Mouse (Mus musculus) gastrocnemius, postnatal 14 days (tissue): Measurements from ENCODE around the gene Ptprg. TPM values are rescaled to one million over a fixed set of nuclear protein-coding genes. Genes with fewer than 3 reads are reported as not detected.

Experiments
- DNase-seq: peaks from one replicate; pipeline ENCODE4 v3.0.0; 2021; ENCODE audit warnings: mixed read lengths
- intact Hi-C: fragments of 180-260 bp; cut with DNase I; formaldehyde crosslinking; loops from one replicate; pipeline ENCODE4 v1.15.1; 2025; ENCODE audit warnings: low total_unique reads
- total RNA-seq, 2 experiments: library from RNA; stranded (reverse); gene quantifications; 2 replicates each; pipeline ENCODE4 v1.2.3; 2021

Gene Ptprg
- total RNA-seq, 2 experiments from 2014 or later: 31.2 to 34.5 TPM

DNA sequence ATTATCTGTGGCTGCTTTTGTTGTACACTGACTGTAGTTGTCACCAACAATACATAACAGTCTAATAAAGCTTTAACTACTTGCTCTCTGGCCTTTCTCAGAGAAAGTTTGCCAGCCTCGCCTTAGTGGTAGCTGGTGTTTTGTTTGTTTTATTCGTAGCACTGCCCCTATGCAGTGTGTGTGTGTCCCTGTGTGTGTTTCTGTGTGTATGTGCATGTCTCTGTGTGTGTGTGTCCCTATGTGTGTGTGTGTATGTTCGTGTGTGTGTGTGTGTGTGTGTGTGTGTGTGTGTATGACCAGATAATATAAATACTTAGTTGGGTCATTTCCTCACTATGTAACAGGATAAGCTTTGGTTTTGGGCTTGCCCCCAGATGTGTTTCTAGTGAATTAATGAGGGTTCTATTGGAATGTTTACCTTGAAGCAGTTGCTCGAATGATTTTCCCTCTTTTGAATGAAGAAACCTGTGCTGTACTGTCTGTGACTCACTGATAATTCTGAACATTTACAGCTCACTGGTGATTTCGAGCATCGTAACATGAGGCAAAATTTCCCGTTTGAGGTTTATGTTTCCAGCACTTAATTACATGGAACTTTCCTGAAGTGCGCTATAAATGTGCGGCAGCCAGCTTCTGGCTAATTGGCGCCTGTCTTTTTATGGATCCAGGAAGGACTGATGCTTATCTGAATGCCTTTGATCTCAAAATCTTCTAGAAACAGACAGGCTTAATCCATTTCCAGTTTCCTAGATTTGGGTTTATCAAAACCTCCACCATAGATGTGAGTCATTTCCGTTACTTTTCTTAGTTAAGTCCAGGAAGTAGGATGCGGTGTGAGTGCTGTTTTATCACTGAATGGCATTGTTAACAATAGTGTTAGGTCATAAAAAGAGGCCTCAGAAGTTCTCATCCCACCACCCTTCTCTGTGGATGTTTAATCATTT, 546.3 kb downstream of the Ptprg start:
- intact Hi-C loops: loop anchor here (10.0 kb wide), 1 partner anchor 195 kb away; no protein-coding TSS in a partner anchor

DNA sequence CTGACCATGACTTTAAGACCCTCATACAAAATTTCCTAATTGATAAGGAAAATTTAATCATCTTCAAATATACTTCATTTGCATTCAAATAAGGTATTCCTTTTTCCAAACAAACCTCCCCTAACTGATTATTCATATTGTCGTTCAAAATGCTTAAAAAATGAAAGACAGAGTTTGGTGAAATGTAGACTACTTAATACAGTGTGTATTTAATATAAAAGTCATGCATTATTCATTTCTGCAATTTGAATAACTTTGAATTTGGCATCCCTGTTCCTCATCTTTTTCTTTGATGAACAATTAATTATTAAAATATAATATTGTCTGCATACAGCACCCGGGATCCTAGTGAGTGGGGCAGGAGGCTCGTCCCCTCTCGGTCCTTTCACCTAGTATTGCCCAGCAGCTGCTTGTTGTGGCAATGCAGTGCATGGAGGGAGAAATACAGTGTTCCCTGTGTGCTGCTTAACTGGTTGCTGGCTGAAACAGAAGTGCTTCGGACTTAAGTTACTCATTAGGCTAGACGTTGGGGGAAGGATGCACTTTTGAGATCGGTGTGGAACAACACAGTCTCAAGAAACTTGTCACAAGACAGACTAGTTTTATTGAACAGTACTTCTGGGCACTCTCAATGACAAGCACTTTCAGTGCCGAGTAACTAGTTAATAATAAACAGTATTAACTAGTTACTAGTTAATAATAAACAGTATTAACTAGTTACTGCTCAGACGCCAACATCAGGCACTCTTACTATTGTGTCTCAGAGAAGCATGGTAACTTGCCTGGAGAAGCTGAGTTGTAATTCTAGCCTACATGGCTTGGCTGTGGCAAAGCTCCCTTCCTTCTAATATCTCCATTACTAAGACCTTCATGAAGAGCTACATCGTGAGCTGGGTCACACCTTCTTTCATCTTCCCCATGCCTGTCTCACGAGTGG, 549.3 kb downstream of the Ptprg start:
- DNase-seq: no peak
- intact Hi-C loops: no loop called here

More for the DNA sequence above, 546.3 kb downstream of the Ptprg start:
- DNase-seq: no peak

DNA sequence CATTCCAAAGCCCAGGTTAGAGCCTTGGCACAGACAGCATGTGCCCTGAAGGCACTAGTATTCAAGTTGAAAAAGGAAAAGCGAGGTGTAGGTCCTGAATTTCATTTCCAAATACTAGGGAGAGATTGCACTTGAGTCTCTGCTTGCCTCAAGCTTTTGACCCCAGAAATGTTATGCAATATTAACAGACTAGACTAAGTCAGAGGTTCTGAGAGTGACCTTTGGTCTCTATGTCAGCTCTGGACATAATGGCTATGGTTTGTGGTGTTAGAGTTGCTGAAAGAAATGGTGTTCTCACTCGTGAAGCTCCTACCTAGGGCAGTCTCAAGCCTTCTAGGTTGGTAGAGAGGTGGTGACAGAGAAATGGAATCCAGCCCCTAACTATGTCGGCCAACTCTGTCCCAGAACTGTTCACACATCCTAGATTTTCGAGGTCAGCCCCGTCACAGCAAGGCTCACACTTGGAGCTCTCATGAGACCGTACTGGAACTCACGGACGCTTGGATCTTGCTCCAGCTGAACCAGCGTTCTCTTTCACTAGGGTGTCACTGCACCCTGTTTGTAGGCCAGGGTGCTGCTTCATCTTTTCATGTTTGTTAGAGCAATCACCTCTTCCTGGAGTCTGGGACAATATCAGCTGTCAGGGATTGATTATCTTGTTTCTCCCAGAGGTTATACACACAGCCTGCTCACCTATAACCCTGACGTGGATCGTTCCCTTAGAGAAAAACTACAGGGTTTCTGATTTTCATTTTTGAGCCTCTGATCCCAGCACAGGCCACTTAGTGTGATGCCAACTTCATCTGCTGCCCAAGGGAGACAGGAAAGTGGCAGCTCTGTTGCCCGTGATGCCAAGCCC, 551.2 kb downstream of the Ptprg start:
- DNase-seq: no peak
- intact Hi-C loops: no loop called here

DNA sequence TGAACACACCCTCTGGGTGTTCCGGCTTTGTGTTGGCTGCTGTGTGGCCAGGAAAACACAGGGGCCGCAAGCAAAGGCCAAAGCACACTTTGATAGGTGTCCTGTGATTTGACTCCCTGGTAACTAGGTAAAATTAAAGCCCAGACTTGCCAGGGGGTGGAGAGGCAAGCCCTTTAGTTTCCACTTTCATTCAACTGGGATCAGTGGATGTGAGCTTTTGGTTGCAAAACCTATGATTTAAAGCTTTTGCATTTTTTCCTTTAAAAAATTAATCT, 551.8 kb downstream of the Ptprg start:
- no peak for DNase-seq
- intact Hi-C loops: no loop called here

DNA sequence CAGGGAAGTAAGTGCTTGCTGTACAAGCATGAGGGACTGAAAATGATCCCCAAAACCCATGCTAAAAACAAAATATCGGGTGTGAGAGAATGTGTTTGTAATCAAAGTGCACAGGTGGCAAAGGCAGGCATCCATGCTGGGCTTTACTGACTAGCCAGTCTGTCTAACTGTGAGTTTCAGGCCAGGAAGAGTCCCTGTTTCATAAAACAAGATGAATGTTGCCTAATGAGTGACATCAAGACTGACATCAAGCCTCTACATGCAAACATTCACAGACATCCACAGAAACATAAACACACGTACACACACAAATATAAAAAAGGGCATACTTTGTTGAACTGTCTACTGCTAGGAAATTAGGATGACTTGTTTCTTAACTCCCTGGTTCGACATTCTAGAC, 552.3 kb downstream of the Ptprg start:
- intact Hi-C loops: no loop called here
- no peak for DNase-seq

DNA sequence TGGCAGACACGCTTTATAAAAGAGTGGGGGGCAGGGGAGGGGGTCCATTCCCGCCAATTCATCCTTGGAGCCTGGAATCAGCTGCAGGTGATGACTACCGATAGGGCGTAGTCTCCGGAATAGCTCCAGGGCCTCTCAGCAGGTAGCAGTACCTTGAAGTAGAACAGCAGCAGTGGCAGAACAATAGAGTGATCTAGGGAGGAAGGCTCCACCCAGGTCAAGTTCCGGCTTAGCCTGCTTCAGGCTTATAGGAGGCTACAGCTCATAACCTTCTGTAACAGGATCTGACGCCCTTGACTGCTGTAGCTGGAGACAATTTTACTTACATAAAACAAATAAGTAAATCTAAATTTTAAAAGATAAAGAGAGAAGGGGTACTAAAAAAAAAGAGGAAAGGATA, 554.1 kb downstream of the Ptprg start:
- DNase-seq: no peak
- intact Hi-C loops: no loop called here

DNA sequence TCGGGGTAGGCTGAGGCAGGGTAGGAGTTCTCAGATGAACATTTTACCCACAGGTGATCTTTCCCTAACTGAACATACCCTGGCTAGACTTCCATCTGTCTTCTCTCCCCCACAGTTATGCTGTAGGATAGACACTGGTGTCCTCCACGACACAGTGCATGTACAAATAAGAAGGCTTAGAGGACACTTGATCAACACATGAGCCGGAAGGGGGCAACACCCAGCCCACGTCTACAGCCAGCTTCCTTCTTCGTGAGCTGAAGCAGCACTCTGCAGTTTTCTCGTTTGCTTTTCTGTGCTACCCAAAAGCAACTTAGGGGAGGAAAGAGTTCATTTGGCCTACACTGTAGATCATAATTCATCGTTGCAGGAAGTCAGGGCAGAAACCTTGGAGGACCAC, 554.7 kb downstream of the Ptprg start:
- intact Hi-C loops: no loop called here
- DNase-seq: no peak

DNA sequence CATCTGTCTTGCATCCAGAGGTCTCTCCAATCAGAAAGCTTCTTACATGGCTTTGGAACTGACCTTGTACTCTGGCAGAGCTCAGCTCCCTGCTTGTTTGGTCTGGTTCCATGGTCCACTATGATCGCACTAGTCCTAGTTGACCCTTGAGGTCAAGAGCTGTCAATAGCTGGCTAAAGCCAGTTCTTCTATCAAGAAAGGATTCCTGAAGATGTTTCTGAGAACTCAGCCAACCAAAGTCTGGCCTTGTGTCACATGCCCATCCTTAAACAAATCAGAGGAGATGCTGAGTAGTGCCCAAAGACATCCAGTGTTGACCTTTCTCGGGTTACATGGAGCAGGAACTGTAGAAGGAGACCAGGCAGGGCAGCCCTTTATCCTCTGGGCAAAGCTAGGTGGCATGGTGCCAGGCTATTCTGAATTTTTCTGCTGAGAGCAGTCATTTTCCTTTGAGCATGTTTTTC, 559.2 kb downstream of the Ptprg start:
- peak; percentile 47 for DNase-seq
- intact Hi-C loops: no loop called here

DNA sequence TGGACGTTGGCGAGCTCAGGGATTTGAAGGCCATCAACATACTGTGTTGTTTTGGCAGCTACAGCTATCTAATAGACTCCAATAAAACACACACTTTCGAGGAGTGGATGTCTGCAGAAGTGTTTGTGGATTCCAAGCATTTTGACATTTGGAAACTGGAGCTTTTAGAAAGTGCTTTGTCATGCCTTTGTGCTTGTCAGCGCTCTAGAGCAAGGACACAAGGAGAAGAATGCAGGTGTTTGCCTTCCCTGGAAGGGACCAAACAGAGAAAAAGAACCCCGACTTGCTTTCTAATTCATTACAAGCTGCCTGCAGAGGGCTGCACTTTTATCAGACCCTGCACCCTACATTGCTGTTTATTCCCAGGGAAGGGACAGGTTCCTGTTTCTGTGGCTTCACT, 560.0 kb downstream of the Ptprg start:
- DNase-seq: no peak
- intact Hi-C loops: no loop called here

DNA sequence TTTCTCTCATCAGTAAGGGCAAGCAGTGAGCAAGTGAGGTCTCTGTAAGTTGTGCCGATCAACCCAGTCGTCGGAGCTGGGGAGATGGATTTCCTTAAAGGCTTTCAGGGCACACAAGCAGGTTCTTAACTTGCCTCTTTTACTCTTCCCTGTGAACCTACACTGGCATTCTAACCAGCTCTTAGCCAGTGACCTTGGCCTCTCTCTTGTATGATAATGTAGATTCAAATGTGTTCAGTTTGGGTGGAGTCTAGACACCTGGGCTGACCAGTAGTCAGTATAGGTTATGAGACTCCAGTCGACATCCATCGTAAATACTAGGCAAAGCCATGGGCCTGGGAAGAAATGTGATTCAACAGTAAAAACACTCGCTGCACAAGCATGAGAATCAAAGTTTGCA, 560.7 kb downstream of the Ptprg start:
- intact Hi-C loops: no loop called here
- DNase-seq: no peak

DNA sequence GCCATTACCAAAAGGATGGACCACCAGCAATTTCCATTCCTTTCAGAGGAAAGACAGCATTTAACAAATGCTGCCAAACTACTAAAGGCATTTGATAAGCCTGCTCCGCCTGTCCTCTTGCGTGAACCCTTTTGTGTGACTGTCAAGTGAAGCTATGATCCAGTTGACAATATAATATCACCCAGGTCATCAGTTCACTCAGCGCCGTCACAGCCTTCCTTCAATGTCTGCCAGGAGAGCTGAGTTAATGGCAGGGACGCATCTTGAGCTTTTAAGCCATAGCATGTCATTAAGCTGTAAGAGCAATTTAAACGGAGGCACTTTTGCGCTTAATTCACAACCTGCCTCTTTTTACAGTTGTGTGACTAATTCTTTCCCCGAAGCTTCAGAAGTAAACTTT, 565.9 kb downstream of the Ptprg start:
- intact Hi-C loops: no loop called here
- no peak for DNase-seq

DNA sequence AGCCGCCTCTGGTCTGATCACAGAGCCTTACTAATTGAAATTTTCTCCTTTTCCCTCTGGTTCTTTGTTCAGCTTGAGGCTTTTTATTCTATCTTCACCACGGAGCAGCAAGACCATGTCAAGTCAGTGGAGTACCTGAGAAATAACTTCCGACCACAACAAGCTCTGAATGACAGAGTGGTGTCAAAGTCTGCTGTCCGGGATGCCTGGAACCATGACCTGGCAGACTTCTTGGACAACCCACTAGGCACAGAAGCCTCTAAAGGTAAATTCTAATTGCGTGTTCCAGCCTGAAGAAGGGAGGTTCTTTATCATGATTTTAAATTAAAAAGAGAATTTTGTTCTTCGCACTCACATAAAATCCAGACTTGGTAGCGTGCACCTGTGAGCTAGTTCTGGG, 568.6 kb downstream of the Ptprg start:
- no peak for DNase-seq
- intact Hi-C loops: no loop called here

DNA sequence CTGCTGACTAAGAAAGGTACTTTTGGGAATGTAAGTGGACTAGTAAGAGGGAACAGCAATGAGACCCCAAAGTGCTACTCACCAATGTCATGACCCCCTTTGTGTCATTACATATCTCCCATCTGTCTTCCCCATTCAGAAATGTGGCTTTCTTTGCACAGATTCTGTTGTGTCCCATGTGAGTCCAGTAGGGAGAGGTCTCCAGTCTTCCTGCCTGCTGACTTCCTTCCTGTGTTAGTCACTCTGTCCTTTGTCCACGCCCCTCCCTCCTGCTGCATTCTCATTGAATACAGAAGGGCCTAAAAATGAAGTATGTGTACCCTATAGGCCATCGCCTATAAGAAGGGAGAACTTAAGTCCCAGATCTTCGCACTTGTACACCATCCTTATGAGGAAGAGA, 571.4 kb downstream of the Ptprg start:
- intact Hi-C loops: no loop called here
- no peak for DNase-seq

DNA sequence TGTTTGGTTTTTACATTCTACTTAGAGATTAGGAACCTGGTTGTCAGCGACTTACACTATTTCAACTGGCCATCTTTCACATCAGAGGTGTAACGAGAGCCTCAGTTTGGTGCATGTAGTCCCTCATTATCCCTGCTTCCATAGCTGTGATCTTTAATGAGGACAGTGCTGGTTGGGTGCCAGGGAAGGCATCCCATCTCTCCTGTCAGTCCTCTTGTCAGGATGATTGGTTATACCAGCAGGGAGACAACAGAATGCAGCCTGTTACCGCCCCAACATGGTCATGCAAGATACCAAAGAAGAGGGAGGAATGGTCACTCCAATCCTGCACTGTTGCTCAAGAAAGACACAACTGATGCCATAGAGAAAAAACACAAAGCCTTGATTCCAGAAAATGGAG, 574.6 kb downstream of the Ptprg start:
- intact Hi-C loops: no loop called here
- DNase-seq: no peak

DNA sequence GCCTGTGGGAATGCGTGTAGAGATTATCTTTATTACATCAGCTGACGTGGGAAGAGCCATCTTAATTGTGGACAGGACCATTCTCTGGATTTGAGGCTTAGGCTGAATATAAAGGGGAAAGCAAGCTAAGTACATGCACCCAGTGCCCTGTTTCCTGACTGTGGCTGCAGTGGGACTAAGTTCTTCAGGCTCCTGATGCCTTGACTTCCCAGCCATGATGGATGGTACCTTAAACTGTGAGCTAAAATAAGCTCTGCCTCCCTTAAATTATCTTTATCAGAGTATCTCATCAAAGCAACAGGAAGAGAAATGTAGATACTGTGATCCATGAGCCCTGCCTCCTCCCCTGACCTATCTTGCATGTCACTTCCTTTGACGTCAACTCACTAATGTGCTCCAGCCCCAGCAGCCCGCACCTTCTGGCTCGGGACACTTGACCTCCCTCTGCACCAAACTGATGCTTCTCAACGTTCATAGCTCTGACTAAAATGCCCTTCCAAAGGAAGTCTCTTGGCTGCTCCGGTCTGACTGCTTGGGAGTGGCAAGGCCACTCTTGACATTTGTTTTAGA, 578.8 kb downstream of the Ptprg start:
- intact Hi-C loops: no loop called here

DNA sequence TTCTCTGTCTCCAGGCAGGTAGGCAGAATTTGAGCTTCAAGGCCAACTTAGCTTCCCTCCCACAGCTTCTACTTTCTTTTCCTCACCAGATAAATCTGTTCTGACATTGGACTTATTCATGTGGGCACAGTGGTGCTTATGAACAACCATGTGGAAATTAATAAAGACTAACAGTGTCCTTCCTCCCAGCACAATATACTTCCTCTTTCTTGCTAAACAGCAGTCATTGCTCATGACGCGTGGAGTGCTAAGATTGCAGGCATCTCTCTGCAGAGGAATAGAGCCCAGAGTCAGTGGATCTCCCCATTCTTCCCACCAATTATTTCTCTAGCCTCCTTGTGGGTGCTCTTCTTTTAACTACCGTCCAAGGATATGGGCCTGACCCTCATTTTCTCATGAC, 579.8 kb downstream of the Ptprg start:
- DNase-seq: no peak
- intact Hi-C loops: no loop called here

More for the DNA sequence above, 578.8 kb downstream of the Ptprg start:
- no peak for DNase-seq

DNA sequence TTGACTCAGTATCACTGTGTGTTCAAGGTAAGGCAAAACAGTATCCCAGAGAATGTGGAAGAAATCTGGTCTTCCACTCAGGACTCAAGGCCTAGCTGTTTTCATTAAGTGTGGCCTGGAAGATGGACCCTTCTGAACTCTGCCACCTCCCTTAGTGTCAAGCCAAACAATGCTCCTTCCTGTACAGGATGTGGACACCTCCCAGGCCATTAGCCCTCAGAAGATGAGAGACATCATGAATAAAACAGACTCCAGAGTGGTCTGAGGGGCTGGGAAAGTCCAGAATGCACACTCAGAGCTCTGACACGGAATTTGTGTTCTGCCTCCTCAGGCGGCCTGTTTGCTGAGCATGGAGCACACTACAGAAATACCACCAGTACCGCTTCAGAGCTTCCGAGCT, 581.2 kb downstream of the Ptprg start:
- intact Hi-C loops: no loop called here
- DNase-seq: no peak

DNA sequence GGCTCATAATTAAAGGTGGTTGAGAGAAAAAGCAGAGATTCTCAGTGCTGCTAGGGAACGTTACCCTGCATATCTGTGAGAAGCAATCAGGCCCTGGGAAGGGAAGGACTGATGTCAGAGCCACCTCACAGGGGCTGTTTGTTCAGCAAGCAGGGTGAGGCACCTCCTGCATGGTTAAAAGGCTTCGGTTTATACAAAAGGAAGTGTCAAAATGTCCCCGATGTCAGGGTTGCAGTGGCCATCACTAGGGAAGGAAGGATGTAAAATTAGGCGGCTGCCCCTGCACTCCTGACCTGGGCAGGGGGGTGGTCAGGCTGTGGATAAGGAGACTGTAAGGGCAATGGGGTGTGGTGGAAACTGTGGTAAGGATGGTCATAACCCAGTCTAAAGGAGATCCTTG, 583.2 kb downstream of the Ptprg start:
- no peak for DNase-seq
- intact Hi-C loops: no loop called here
